Mouse (Mus musculus): Measurements from ENCODE around the gene Msh3.
"Not testable (repeated sequence)": the region's sequence is repeated elsewhere in the genome, so short reads cannot be mapped to it uniquely, and the experiment has no call there.

Gene Msh3

GRCm38 (mm10) chr13:92252331-92252730 lies 102.5 kb downstream of the Msh3 start:
- no peak for DNase-seq (ENCODE audit: low spot score)

DNA sequence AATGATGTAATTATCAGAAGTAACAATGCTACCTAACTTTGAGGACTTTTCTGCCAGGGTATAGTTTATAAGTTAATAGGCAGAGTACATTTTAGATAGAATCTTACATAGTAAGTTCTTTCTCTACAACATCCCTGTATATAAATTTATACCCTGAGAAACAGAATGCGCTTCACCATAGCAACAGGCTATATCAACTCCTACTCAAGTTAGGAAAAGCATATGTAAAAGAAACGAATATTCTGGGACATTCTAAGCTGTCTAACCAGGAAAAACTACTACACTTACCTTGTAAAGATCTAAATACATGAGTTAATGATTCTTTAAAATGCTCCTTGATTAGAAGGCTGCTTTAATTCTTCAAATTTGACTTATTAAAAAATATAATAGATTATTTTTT lies 107.2 kb downstream of the Msh3 start:
- no peak for DNase-seq (ENCODE audit: low spot score)

GRCm38 (mm10) chr13:92246966-92247365 lies 107.8 kb downstream of the Msh3 start:
- no peak for DNase-seq (ENCODE audit: low spot score)

- no peak for DNase-seq (ENCODE audit: low spot score)
Observed at GRCm38 (mm10) chr13:92244731-92245130, 110.1 kb downstream of the Msh3 start.

DNA sequence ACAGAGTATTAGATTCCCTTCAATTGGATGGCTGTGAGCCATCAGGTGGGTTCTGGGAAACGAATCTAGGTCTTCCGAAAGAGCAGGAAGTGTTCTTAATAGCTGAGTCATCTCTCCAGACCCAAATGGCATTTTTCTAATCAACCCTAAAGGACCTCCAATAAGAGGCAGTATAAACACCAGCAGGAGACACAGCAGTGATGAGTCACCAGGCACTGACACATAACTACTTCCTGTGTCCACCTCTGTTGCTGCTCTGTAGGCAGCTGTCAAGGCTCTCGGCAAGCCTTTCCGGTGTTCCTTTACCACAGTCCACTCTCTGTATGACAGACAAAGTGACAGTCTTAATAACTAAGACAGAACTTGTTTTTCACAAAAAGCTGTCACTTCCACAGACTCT lies 113.4 kb downstream of the Msh3 start:
- no peak for DNase-seq (ENCODE audit: low spot score)

DNA sequence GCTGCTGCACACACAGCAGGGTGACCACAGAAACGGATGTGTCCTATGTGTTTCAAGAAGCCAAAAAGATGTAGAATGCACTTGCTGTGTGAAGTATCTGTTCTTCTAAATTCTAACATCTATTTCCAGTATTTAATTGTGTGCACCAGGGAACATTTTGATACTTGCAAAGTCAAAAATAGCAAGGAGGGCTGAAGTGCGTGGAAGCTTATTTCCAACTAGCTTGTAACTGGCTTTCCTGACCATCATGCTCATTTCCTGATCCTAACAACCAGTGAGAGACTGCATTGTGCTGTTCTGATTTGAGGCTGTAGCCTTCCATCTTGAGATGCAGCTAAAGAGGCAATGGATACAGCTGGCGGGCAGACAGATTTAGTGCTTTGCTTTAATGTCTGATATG lies 116.9 kb downstream of the Msh3 start:
- DNase-seq (ENCODE audit: low spot score), result no peak

DNA sequence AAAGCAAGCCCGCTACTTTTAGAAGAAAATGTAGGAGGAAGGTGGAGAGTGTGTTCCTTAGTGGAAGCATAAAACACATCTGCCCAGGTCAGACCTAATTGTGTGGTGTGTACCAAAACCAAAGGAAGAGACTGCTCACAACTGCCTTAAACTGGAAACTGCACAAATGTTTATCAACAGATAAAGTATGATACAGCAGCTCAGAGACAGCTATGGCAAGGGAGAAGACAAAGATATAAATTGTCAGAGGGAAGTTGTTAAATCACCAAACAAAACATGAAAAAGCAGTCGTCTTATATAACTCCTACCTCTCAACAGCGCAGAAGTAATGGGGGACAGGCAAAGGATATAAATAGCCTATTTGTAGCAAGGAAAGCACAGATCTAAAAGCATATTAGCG lies 117.8 kb downstream of the Msh3 start:
- DNase-seq (ENCODE audit: low spot score), result no peak

- DNase-seq (ENCODE audit: low spot score), result no peak
Observed at GRCm38 (mm10) chr13:92232076-92232938, 122.5 kb downstream of the Msh3 start.

- no peak for DNase-seq (ENCODE audit: low spot score)
Observed at GRCm38 (mm10) chr13:92228037-92228436, 126.8 kb downstream of the Msh3 start.

GRCm38 (mm10) chr13:92223567-92223966 lies 131.2 kb downstream of the Msh3 start:
- DNase-seq (ENCODE audit: low spot score), result no peak

- no peak for DNase-seq (ENCODE audit: low spot score)
Observed at GRCm38 (mm10) chr13:92222763-92223162, 132.0 kb downstream of the Msh3 start.

DNA sequence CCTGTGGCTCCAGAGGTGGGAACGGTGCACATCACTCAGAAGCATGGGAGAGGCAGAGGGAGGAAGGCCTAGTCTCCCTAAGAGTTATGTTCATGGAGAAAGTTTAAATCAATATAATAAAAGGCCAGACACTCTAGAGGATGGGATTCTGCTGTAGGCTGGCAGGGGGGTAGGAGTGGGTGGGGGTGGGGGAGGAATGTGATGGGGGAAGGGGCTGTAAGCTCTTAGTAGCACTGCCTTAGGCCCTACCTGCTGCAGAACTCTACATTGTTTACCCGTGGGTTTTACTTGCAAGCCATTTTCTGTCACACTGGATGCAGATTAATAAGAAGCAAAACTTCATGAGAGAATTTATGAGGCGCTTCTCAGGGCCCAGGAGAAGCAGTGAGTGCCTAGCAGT lies 135.0 kb downstream of the Msh3 start:
- no peak for DNase-seq (ENCODE audit: low spot score)

DNA sequence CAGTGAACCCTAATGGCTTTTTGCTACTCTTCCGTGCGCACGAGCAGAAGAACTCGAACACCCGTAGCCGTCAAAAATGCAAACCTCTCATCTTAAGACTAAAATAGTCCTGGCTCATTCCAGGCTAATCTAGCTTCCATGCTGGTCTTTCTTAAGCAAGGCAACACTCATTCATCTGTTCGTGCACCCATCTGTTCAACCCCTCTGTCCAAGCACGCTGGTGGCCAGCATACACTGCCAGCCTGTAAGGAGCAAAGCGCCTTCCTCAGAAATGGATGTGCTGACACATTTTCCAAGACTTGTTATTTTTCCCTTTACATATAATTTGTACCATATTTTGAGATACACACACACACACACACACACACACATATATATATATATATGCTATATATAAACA lies 137.6 kb downstream of the Msh3 start:
- DNase-seq (ENCODE audit: low spot score), result no peak

- DNase-seq (ENCODE audit: low spot score), result no peak
Observed at GRCm38 (mm10) chr13:92196860-92197259, 157.9 kb downstream of the Msh3 start.

GRCm38 (mm10) chr13:92193806-92194205 lies 161.0 kb downstream of the Msh3 start:
- not testable (repeated sequence) for DNase-seq (ENCODE audit: low spot score)

- not testable (repeated sequence) for DNase-seq (ENCODE audit: low spot score)
Observed at GRCm38 (mm10) chr13:92172686-92173085, 182.1 kb downstream of the Msh3 start.
